Mouse (Mus musculus) embryonic facial prominence, embryonic 13.5 days (tissue): ENCODE measurements around the gene Dnajc5g. TPM values are rescaled to one million over a fixed set of nuclear protein-coding genes. Genes with fewer than 3 reads are reported as not detected.

ENCODE experiments used
- ATAC-seq: fragments of 200-750 bp; cut with Nextera tagmentation; 2 replicates; pipeline ENCODE4 v1.8.0; 2017; ENCODE audit warnings: low read depth; ENCODE audit not compliant: insufficient number of reproducible peaks, insufficient read depth, low FRiP score, low TSS enrichment
- H3K27ac ChIP-seq: fragments of 300-500 bp; sonication (generic); 2 replicates; pipeline ENCODE4 v1.5.1; 2015; ENCODE audit warnings: moderate library complexity, mild to moderate bottlenecking, inconsistent platforms
- H3K27me3 ChIP-seq: fragments of 300-500 bp; sonication (generic); 2 replicates; pipeline ENCODE4 v1.6.1; 2015; ENCODE audit warnings: mild to moderate bottlenecking, inconsistent platforms
- H3K36me3 ChIP-seq: fragments of 300-500 bp; sonication (generic); 2 replicates; pipeline ENCODE4 v1.6.1; 2015; ENCODE audit warnings: mild to moderate bottlenecking, inconsistent platforms
- H3K4me1 ChIP-seq: fragments of 300-500 bp; sonication (generic); 2 replicates; pipeline ENCODE4 v1.6.1; 2015; ENCODE audit warnings: inconsistent platforms
- H3K4me2 ChIP-seq: fragments of 300-500 bp; sonication (generic); 2 replicates; pipeline ENCODE4 v1.6.1; 2015; ENCODE audit warnings: moderate library complexity, mild to moderate bottlenecking, inconsistent platforms
- H3K4me3 ChIP-seq: fragments of 300-500 bp; sonication (generic); 2 replicates; pipeline ENCODE4 v1.5.1; 2015; ENCODE audit warnings: mild to moderate bottlenecking, inconsistent platforms
- H3K9ac ChIP-seq: fragments of 300-500 bp; sonication (generic); 2 replicates; pipeline ENCODE4 v1.6.1; 2015; ENCODE audit warnings: mild to moderate bottlenecking, inconsistent platforms
- H3K9me3 ChIP-seq: fragments of 300-500 bp; sonication (generic); 2 replicates; pipeline ENCODE4 v1.6.1; 2016; ENCODE audit warnings: inconsistent platforms
- WGBS: fragments of 180-500 bp; shearing (Covaris S2); methylation state at CpG from one replicate; pipeline ENCODE4 v1.1.7; 2015; ENCODE audit warnings: mixed read lengths; 5-methylcytosine and 5-hydroxymethylcytosine counted together
- polyA plus RNA-seq: library from polyadenylated mRNA; unstranded; fragments of >200 nt; fragmentation: Nextera tagmentation; extraction: Ambion mirVana; gene quantifications from 2 replicates; pipeline ENCODE4 v1.2.1, GENCODE M21; 2015

Gene Dnajc5g
- polyA plus RNA-seq, 1 experiment from 2014 or later, result not detected

- WGBS, result under 1% methylated on average over 19 of the region's 19 CpGs
- H3K27me3 ChIP-seq, result no peaks in the 10 kb centered on the region
- H3K36me3 ChIP-seq, result peaks cover 54% of the 10 kb centered on the region
- peak within 1 kb of the TSS; percentile 69 for H3K4me3 ChIP-seq
- H3K9me3 ChIP-seq, result no peaks in the 10 kb centered on the region
- H3K9ac ChIP-seq, result peak within 1 kb of the TSS; percentile 80
- peak within 1 kb of the TSS; percentile 80 for H3K27ac ChIP-seq
- H3K4me2 ChIP-seq, result peak within 1 kb of the TSS; percentile 88
- ATAC-seq, result peak; percentile 90
- H3K4me1 ChIP-seq, result peaks cover 13% of the 10 kb centered on the region
These were observed 48.1 kb downstream of the Dnajc5g start, which contains the start of gene Mpv17 for GRCm38 (mm10) chr5:31154152-31154553. Gene Mpv17, minus strand, starts transcription at chr5:31154251.

Other genes starting within 250 kb of the Dnajc5g start
- gene Tmem214, start 238.3 kb upstream of the Dnajc5g start, polyA plus RNA-seq, result 71.1 and 82.2 TPM in 2 replicates
- 28.6 and 32.8 TPM in 2 replicates for gene Agbl5, start 217.6 kb upstream of the Dnajc5g start, polyA plus RNA-seq
- gene Ost4, start 198.5 kb upstream of the Dnajc5g start, polyA plus RNA-seq, result 415 and 422 TPM in 2 replicates
- gene Emilin1, start 192.9 kb upstream of the Dnajc5g start, polyA plus RNA-seq, result 199 and 251 TPM in 2 replicates
- gene Khk, start 184.9 kb upstream of the Dnajc5g start, polyA plus RNA-seq, result 17.4 and 17.8 TPM in 2 replicates
- 8.2 and 11.5 TPM in 2 replicates for gene Cgref1, start 160.7 kb upstream of the Dnajc5g start, polyA plus RNA-seq
- 132 and 133 TPM in 2 replicates for gene Preb, start 145.9 kb upstream of the Dnajc5g start, polyA plus RNA-seq
- 0.08 TPM in 1 of 2 replicates, not detected in the other for gene Tcf23, start 137.6 kb upstream of the Dnajc5g start, polyA plus RNA-seq
- gene Atraid, start 58.0 kb upstream of the Dnajc5g start, polyA plus RNA-seq, result 123 and 138 TPM in 2 replicates
- 10.2 and 11.8 TPM in 2 replicates for gene Slc5a6, start 57.4 kb upstream of the Dnajc5g start, polyA plus RNA-seq
- gene Cad, start 51.5 kb upstream of the Dnajc5g start, polyA plus RNA-seq, result 27.9 and 30.2 TPM in 2 replicates
- gene Slc30a3, start 2.0 kb downstream of the Dnajc5g start, polyA plus RNA-seq, result 0.73 TPM in 1 of 2 replicates, not detected in the other
- gene Trim54, start 10.4 kb downstream of the Dnajc5g start, polyA plus RNA-seq, result 0.37 and 0.62 TPM in 2 replicates
- gene Ucn, start 32.5 kb downstream of the Dnajc5g start, polyA plus RNA-seq, result not detected in 2 replicates
- 69.4 and 70.2 TPM in 2 replicates for gene Mpv17, start 48.0 kb downstream of the Dnajc5g start, polyA plus RNA-seq
- gene Gm29609, start 73.6 kb downstream of the Dnajc5g start, polyA plus RNA-seq, result 0.41 and 2.6 TPM in 2 replicates
- 81.9 and 87.5 TPM in 2 replicates for gene Gtf3c2, start 73.9 kb downstream of the Dnajc5g start, polyA plus RNA-seq
- gene Snx17, start 86.9 kb downstream of the Dnajc5g start, polyA plus RNA-seq, result 134 and 155 TPM in 2 replicates
- gene Eif2b4, start 87.1 kb downstream of the Dnajc5g start, polyA plus RNA-seq, result 61.8 and 71.2 TPM in 2 replicates
- gene Zfp513, start 96.0 kb downstream of the Dnajc5g start, polyA plus RNA-seq, result 11.2 and 14.8 TPM in 2 replicates
- 130 and 139 TPM in 2 replicates for gene Ppm1g, start 114.4 kb downstream of the Dnajc5g start, polyA plus RNA-seq
- 159 and 161 TPM in 2 replicates for gene Nrbp1, start 134.6 kb downstream of the Dnajc5g start, polyA plus RNA-seq
- gene Gm9970, start 134.9 kb downstream of the Dnajc5g start, polyA plus RNA-seq, result 0.54 TPM in 1 of 2 replicates, not detected in the other
- 15.4 and 16.2 TPM in 2 replicates for gene Krtcap3, start 145.4 kb downstream of the Dnajc5g start, polyA plus RNA-seq
- gene Ift172, start 184.8 kb downstream of the Dnajc5g start, polyA plus RNA-seq, result 44.8 and 47.1 TPM in 2 replicates
- 80.5 and 89.0 TPM in 2 replicates for gene Fndc4, start 189.8 kb downstream of the Dnajc5g start, polyA plus RNA-seq
- gene Gckr, start 191.2 kb downstream of the Dnajc5g start, polyA plus RNA-seq, result 0.79 and 1.0 TPM in 2 replicates